Mouse (Mus musculus) liver, postnatal 0 days (tissue): ENCODE results near the gene Dach1.

Source experiments
- CTCF ChIP-seq: sonication (generic); IDR thresholded peaks from 2 replicates; pipeline ENCODE4 v1.5.1; 2016; ENCODE audit warnings: antibody characterized with exemption, low read depth
- EP300 ChIP-seq: IDR thresholded peaks from 2 replicates; pipeline ENCODE4 v1.6.1; 2016; ENCODE audit warnings: antibody characterized with exemption, low read depth, mild to moderate bottlenecking

DNA sequence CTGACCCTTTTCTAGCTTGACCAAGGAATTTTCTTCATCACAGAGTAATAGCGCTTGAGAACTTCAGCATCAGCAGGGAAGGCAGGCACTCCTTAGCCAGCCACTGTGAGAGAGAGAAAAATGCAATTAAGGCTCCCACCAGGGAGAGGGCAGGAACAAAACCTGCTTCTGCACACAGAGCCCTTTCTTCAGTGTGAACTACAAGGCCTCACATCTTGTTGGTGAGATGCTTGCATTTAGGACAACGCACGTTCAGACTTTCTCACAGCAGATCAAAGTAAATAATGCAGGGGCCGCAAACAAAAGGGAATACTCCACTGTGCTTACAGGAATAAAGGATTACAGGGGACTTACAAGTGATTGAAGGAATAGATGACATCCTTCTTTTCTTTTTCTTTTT is 74.3 kb downstream of the Dach1 start:
- TF ChIP-seq EP300 (no peak), CTCF (no peak)
